8 mouse cellular contexts compared by ENCODE assay signal in genomic region chr11:95384004-95384318, GRCm38 (mm10). TPM values are rescaled to one million over a fixed set of nuclear protein-coding genes. Genes with fewer than 3 reads are reported as not detected.
DNase-seq lines count a peak whose midpoint lies in the region; ATAC-seq and TF ChIP-seq lines count a peak whose summit lies in the region.

No protein-coding gene starts in this region.

- H3K27me3 ChIP-seq in lung, embryonic 16.5 days (ENCODE audit: control insufficient read depth, insufficient read depth, low read depth, low read length): no peaks in the 10 kb centered on the region
- no peaks in the 10 kb centered on the region for H3K27me3 ChIP-seq in forebrain, embryonic 11.5 days (ENCODE audit: control insufficient read depth, insufficient read depth, low read length)
- H3K27me3 ChIP-seq in limb, embryonic 12.5 days: no peaks in the 10 kb centered on the region

- ATAC-seq in lung, embryonic 16.5 days (ENCODE audit: low read depth): no peak
- no peak; the same call in 1 of the 2 replicates for ATAC-seq in forebrain, embryonic 11.5 days (replicated peaks; ENCODE audit: low FRiP score)
- no peak; the same call in 1 of the 2 replicates for ATAC-seq in limb, embryonic 12.5 days (ENCODE audit: insufficient number of reproducible peaks, insufficient read depth, low FRiP score, low TSS enrichment, low read depth)

- peaks cover 21% of the 10 kb centered on the region; the same call in 1 of the 2 replicates for H3K36me3 ChIP-seq in lung, embryonic 16.5 days (ENCODE audit: control insufficient read depth, insufficient read depth, low read length)
- H3K36me3 ChIP-seq in forebrain, embryonic 11.5 days (ENCODE audit: control insufficient read depth, insufficient read depth, low read length): peaks cover 5% of the 10 kb centered on the region; the same call in 1 of the 2 replicates
- peaks cover 58% of the 10 kb centered on the region for H3K36me3 ChIP-seq in limb, embryonic 12.5 days

- no peak for TF ChIP-seq POLR2A in lung, adult 2 months (IDR thresholded peaks at IDR 0.05; ENCODE audit: borderline replicate concordance, extremely low read depth, low read depth, low read length)
- TF ChIP-seq POLR2A in olfactory bulb, adult 2 months (IDR thresholded peaks at IDR 0.05; ENCODE audit: insufficient read depth, low read depth, low read length): no peak

- peak overlapping the region; percentile 73 for H3K4me3 ChIP-seq in lung, embryonic 16.5 days (ENCODE audit: low read length)
- H3K4me3 ChIP-seq in lung, adult 2 months (replicated peaks; ENCODE audit: extremely low read depth, low read depth, low read length): no peak overlapping the region
- H3K4me3 ChIP-seq in forebrain, embryonic 11.5 days (ENCODE audit: low read depth, low read length): peak overlapping the region; percentile 80; the same call in 1 of the 2 replicates
- H3K4me3 ChIP-seq in limb, embryonic 12.5 days (replicated peaks): peak overlapping the region; percentile 85
- peak overlapping the region; percentile 38 for H3K4me3 ChIP-seq in olfactory bulb, adult 2 months (ENCODE audit: insufficient read depth, low read depth, low read length)

- DNase-seq in lung, adult 2 months: no peak
- no peak for DNase-seq in forebrain, embryonic 11.5 days (ENCODE audit: low spot score)
- no peak for DNase-seq in urinary bladder, postnatal 36 days (ENCODE audit: low spot score in 2 of 2)
- no peak for DNase-seq in retina, embryonic 14.5 days (ENCODE audit: low spot score)
- no peak for DNase-seq in cerebellum, adult 9-11 months

- no peak overlapping the region; the same call in 1 of the 2 replicates for H3K27ac ChIP-seq in lung, embryonic 16.5 days (ENCODE audit: low read length)
- H3K27ac ChIP-seq in forebrain, embryonic 11.5 days (ENCODE audit: low read depth, low read length): no peak overlapping the region
- H3K27ac ChIP-seq in limb, embryonic 12.5 days: no peak overlapping the region
- H3K27ac ChIP-seq in olfactory bulb, adult 2 months (ENCODE audit: insufficient read depth, low read depth, low read length): no peak overlapping the region

- H3K4me1 ChIP-seq in lung, embryonic 16.5 days (replicated peaks; ENCODE audit: control insufficient read depth, insufficient read depth, low read length): peaks cover 8% of the 10 kb centered on the region; the same call in 1 of the 2 replicates
- H3K4me1 ChIP-seq in lung, adult 2 months (ENCODE audit: control insufficient read depth, insufficient read depth, low read length): peaks cover 7% of the 10 kb centered on the region
- peaks cover 6% of the 10 kb centered on the region; the same call in 1 of the 2 replicates for H3K4me1 ChIP-seq in forebrain, embryonic 11.5 days (replicated peaks; ENCODE audit: control insufficient read depth, insufficient read depth, low read length)
- peaks cover 13% of the 10 kb centered on the region for H3K4me1 ChIP-seq in limb, embryonic 12.5 days (replicated peaks)
- peaks cover 20% of the 10 kb centered on the region for H3K4me1 ChIP-seq in olfactory bulb, adult 2 months (ENCODE audit: control insufficient read depth, insufficient read depth, low read length)

- 37% methylated on average over 9 of the region's 9 CpGs for WGBS in lung, embryonic 16.5 days
- WGBS in lung, adult 2 months: 34% methylated on average over 9 of the region's 9 CpGs
- WGBS in forebrain, embryonic 11.5 days: 42% methylated on average over 9 of the region's 9 CpGs
- 40% methylated on average over 9 of the region's 9 CpGs for whole genome bisulfite sequencing in limb, embryonic 12.5 days
- WGBS in olfactory bulb, adult 2 months: 32% methylated on average over 9 of the region's 9 CpGs

- no peaks in the 10 kb centered on the region for H3K9me3 ChIP-seq in lung, embryonic 16.5 days (ENCODE audit: control insufficient read depth, low read length)
- no peaks in the 10 kb centered on the region for H3K9me3 ChIP-seq in forebrain, embryonic 11.5 days (ENCODE audit: control insufficient read depth, low read length)
- no peaks in the 10 kb centered on the region for H3K9me3 ChIP-seq in limb, embryonic 12.5 days

- TF ChIP-seq CTCF in lung, adult 2 months (IDR thresholded peaks at IDR 0.05; ENCODE audit: insufficient read depth, low read length): no peak
- no peak for TF ChIP-seq CTCF in olfactory bulb, adult 2 months (IDR thresholded peaks at IDR 0.05; ENCODE audit: insufficient read depth, low read depth, low read length)

- peak overlapping the region; percentile 69 for H3K4me2 ChIP-seq in lung, embryonic 16.5 days (ENCODE audit: low read depth, low read length)
- H3K4me2 ChIP-seq in forebrain, embryonic 11.5 days (ENCODE audit: low read depth, low read length, severe bottlenecking): peak overlapping the region; percentile 49
- H3K4me2 ChIP-seq in limb, embryonic 12.5 days: peak overlapping the region; percentile 42

- peak overlapping the region; percentile 67 for H3K9ac ChIP-seq in lung, embryonic 16.5 days (ENCODE audit: low read length)
- no peak overlapping the region; the same call in 1 of the 2 replicates for H3K9ac ChIP-seq in forebrain, embryonic 11.5 days (ENCODE audit: low read length)
- no peak overlapping the region for H3K9ac ChIP-seq in limb, embryonic 12.5 days (replicated peaks)

RNA-seq across cellular contexts. Expression of gene Slc35b1, which starts 0.5 kb away (rescaled TPM):
- polyA plus RNA-seq in lung, embryonic 16.5 days (2015; fragmentation: Nextera tagmentation; extraction: Ambion mirVana): 91.1 and 92.7 TPM in 2 replicates
- polyA plus RNA-seq in lung, adult 2 months (2012; rRNA removed): 60.6 and 80.9 TPM in 2 replicates
- 116 and 118 TPM in 2 replicates for polyA plus RNA-seq in forebrain, embryonic 11.5 days (2014; fragmentation: Nextera tagmentation; extraction: Ambion mirVana)
- polyA plus RNA-seq in limb, embryonic 12.5 days (2016; fragmentation: Nextera tagmentation; extraction: Ambion mirVana): 122 and 125 TPM in 2 replicates
- not detected in 2 replicates for polyA plus RNA-seq in olfactory bulb, adult 2 months (2012; ENCODE audit: insufficient read depth, insufficient read length, low replicate concordance, missing spikeins)

RNA-seq across cellular contexts. Expression of gene Spop, which starts 29.9 kb away (rescaled TPM):
- 150 and 170 TPM in 2 replicates for polyA plus RNA-seq in lung, embryonic 16.5 days (2015; fragmentation: Nextera tagmentation; extraction: Ambion mirVana)
- polyA plus RNA-seq in lung, adult 2 months (2012; rRNA removed): 70.1 and 125 TPM in 2 replicates
- 144 and 146 TPM in 2 replicates for polyA plus RNA-seq in forebrain, embryonic 11.5 days (2014; fragmentation: Nextera tagmentation; extraction: Ambion mirVana)
- 157 TPM in 2 replicates for polyA plus RNA-seq in limb, embryonic 12.5 days (2016; fragmentation: Nextera tagmentation; extraction: Ambion mirVana)
- polyA plus RNA-seq in olfactory bulb, adult 2 months (2012; ENCODE audit: insufficient read depth, insufficient read length, low replicate concordance, missing spikeins): not detected in 2 replicates

RNA-seq across cellular contexts. Expression of gene Fam117a, which starts 47.1 kb away (rescaled TPM):
- 15.1 and 15.7 TPM in 2 replicates for polyA plus RNA-seq in lung, embryonic 16.5 days (2015; fragmentation: Nextera tagmentation; extraction: Ambion mirVana)
- polyA plus RNA-seq in lung, adult 2 months (2012; rRNA removed): 55.8 and 59.8 TPM in 2 replicates
- 8.9 and 10.1 TPM in 2 replicates for polyA plus RNA-seq in forebrain, embryonic 11.5 days (2014; fragmentation: Nextera tagmentation; extraction: Ambion mirVana)
- 19.2 and 20.9 TPM in 2 replicates for polyA plus RNA-seq in limb, embryonic 12.5 days (2016; fragmentation: Nextera tagmentation; extraction: Ambion mirVana)
- polyA plus RNA-seq in olfactory bulb, adult 2 months (2012; ENCODE audit: insufficient read depth, insufficient read length, low replicate concordance, missing spikeins): not detected in 2 replicates
